16 mouse cellular contexts compared by ENCODE assay signal in genomic region chr10:99274640-99275039, GRCm38 (mm10). TPM values are rescaled to one million over a fixed set of nuclear protein-coding genes. Genes with fewer than 3 reads are reported as not detected.
DNase-seq lines count a peak whose midpoint lies in the region; ATAC-seq and TF ChIP-seq lines count a peak whose summit lies in the region.
"Had no signal": no experiment of that assay in that cellular context is flagged by ENCODE, and none has a peak within 500 bp of the region (broad histone marks: within the 10 kb centered on the region; RNA-seq: fewer than 3 reads in every experiment).

No protein-coding gene starts in this region.

- H3K36me3 ChIP-seq in stomach, embryonic 16.5 days (ENCODE audit: control insufficient read depth, insufficient read depth, low read length): no peaks in the 10 kb centered on the region
- no peaks in the 10 kb centered on the region for H3K36me3 ChIP-seq in stomach, postnatal 0 days (ENCODE audit: control insufficient read depth, insufficient read depth, low read length)
- no peaks in the 10 kb centered on the region for H3K36me3 ChIP-seq in heart, postnatal 0 days (replicated peaks; ENCODE audit: control insufficient read depth, insufficient read depth, low read length)
- no peaks in the 10 kb centered on the region for H3K36me3 ChIP-seq in forebrain, postnatal 0 days (ENCODE audit: insufficient read depth)
- H3K36me3 ChIP-seq: limb, embryonic 12.5 days; liver, embryonic 15.5 days; midbrain, embryonic 10.5 days had no signal

- H3K27ac ChIP-seq in stomach, embryonic 16.5 days (ENCODE audit: low read length): no peak overlapping the region
- no peak overlapping the region for H3K27ac ChIP-seq in stomach, postnatal 0 days (replicated peaks)
- H3K27ac ChIP-seq in heart, postnatal 0 days (ENCODE audit: low read depth): peak overlapping the region; percentile 46
- no peak overlapping the region for H3K27ac ChIP-seq in forebrain, postnatal 0 days (ENCODE audit: low read depth, low read length)
- H3K27ac ChIP-seq: limb, embryonic 12.5 days; liver, embryonic 15.5 days; midbrain, embryonic 10.5 days had no signal

- H3K4me3 ChIP-seq in stomach, embryonic 16.5 days (replicated peaks; ENCODE audit: low read length): no peak overlapping the region
- no peak overlapping the region for H3K4me3 ChIP-seq in stomach, postnatal 0 days (ENCODE audit: low read depth, low read length)
- no peak overlapping the region for H3K4me3 ChIP-seq in heart, postnatal 0 days (ENCODE audit: low read depth, low read length)
- no peak overlapping the region for H3K4me3 ChIP-seq in forebrain, postnatal 0 days (ENCODE audit: low read depth, low read length)
- H3K4me3 ChIP-seq: limb, embryonic 12.5 days; liver, embryonic 15.5 days; midbrain, embryonic 10.5 days; myocyte had no signal

- no peaks in the 10 kb centered on the region; the same call in 1 of the 2 replicates for H3K4me1 ChIP-seq in stomach, embryonic 16.5 days (ENCODE audit: control insufficient read depth, insufficient read depth, low read length)
- no peaks in the 10 kb centered on the region for H3K4me1 ChIP-seq in stomach, postnatal 0 days (replicated peaks; ENCODE audit: control insufficient read depth, insufficient read depth)
- H3K4me1 ChIP-seq in heart, postnatal 0 days (ENCODE audit: control insufficient read depth, insufficient read depth): 0 out of 2 replicates have a peak, but pooled peaks cover 7% of the 10 kb centered on the region
- H3K4me1 ChIP-seq in forebrain, postnatal 0 days (ENCODE audit: insufficient read depth): no peaks in the 10 kb centered on the region

- H3K9me3 ChIP-seq in stomach, embryonic 16.5 days (replicated peaks; ENCODE audit: control insufficient read depth, low read length): no peaks in the 10 kb centered on the region
- no peaks in the 10 kb centered on the region for H3K9me3 ChIP-seq in stomach, postnatal 0 days (ENCODE audit: control insufficient read depth, low read length)
- H3K9me3 ChIP-seq in heart, postnatal 0 days (replicated peaks; ENCODE audit: control insufficient read depth, low read length): no peaks in the 10 kb centered on the region
- no peaks in the 10 kb centered on the region for H3K9me3 ChIP-seq in forebrain, postnatal 0 days (ENCODE audit: low read length)
- H3K9me3 ChIP-seq: limb, embryonic 12.5 days; liver, embryonic 15.5 days; midbrain, embryonic 10.5 days had no signal

- WGBS in stomach, embryonic 16.5 days: 79% methylated on average over 12 of the region's 12 CpGs
- WGBS in stomach, postnatal 0 days: 74% methylated on average over 12 of the region's 12 CpGs
- 31% methylated on average over 12 of the region's 12 CpGs for WGBS in heart, postnatal 0 days
- WGBS in forebrain, postnatal 0 days: 92% methylated on average over 12 of the region's 12 CpGs

- no peaks in the 10 kb centered on the region for H3K27me3 ChIP-seq in stomach, embryonic 16.5 days (ENCODE audit: control insufficient read depth, insufficient read depth, low read length)
- no peaks in the 10 kb centered on the region for H3K27me3 ChIP-seq in stomach, postnatal 0 days (ENCODE audit: control insufficient read depth, insufficient read depth, low read length)
- no peaks in the 10 kb centered on the region for H3K27me3 ChIP-seq in heart, postnatal 0 days (ENCODE audit: control insufficient read depth, insufficient read depth, low read length)
- no peaks in the 10 kb centered on the region for H3K27me3 ChIP-seq in forebrain, postnatal 0 days (ENCODE audit: insufficient read depth, low read length)
- H3K27me3 ChIP-seq: limb, embryonic 12.5 days; liver, embryonic 15.5 days had no signal

- no peak overlapping the region for H3K9ac ChIP-seq in stomach, embryonic 16.5 days (ENCODE audit: low read length)
- no peak overlapping the region for H3K9ac ChIP-seq in stomach, postnatal 0 days (ENCODE audit: low read length)
- H3K9ac ChIP-seq in heart, postnatal 0 days (replicated peaks; ENCODE audit: low read depth, low read length): no peak overlapping the region
- no peak overlapping the region for H3K9ac ChIP-seq in forebrain, postnatal 0 days
- H3K9ac ChIP-seq: limb, embryonic 12.5 days; liver, embryonic 15.5 days had no signal

- ATAC-seq in stomach, embryonic 16.5 days (ENCODE audit: insufficient read depth, low FRiP score): 0 out of 2 replicates have a peak, but pooled peaks have one; percentile 25
- ATAC-seq in stomach, postnatal 0 days (ENCODE audit: low FRiP score, low TSS enrichment): no peak
- peak; percentile 66 for ATAC-seq in heart, postnatal 0 days (ENCODE audit: insufficient read depth, low read depth)
- no peak for ATAC-seq in forebrain, postnatal 0 days
- ATAC-seq: activated CD4-positive, CD25-positive, alpha-beta regulatory T cell, adult 4 months; CD4-positive, CD25-positive, alpha-beta regulatory T cell, adult 4 months; hindbrain, embryonic 16.5 days had no signal

- no peak overlapping the region for H3K4me2 ChIP-seq in stomach, embryonic 16.5 days (ENCODE audit: low read depth, low read length)
- H3K4me2 ChIP-seq in stomach, postnatal 0 days (replicated peaks; ENCODE audit: low read depth): no peak overlapping the region
- no peak overlapping the region; the same call in 1 of the 2 replicates for H3K4me2 ChIP-seq in heart, postnatal 0 days (ENCODE audit: low read depth, low read length)
- no peak overlapping the region for H3K4me2 ChIP-seq in forebrain, postnatal 0 days (ENCODE audit: low read depth)
- H3K4me2 ChIP-seq: limb, embryonic 12.5 days; liver, embryonic 15.5 days had no signal

- DNase-seq in kidney, adult 18-20 months: peak; percentile 22
- DNase-seq in kidney, postnatal 14 days: no peak
- DNase-seq in stomach, postnatal 0 days (ENCODE audit: low spot score): no peak
- DNase-seq in heart, postnatal 0 days (ENCODE audit: low spot score): no peak
- no peak for DNase-seq in thymus, postnatal 36 days
- DNase-seq in forebrain, postnatal 0 days: no peak
- DNase-seq: right cerebral cortex, postnatal 14 days; thymus, adult 2 months had no signal

- no peak for TF ChIP-seq CTCF in stomach, postnatal 0 days (IDR thresholded peaks at IDR 0.05; ENCODE audit: low read depth)
- no peak for TF ChIP-seq CTCF in heart, postnatal 0 days (IDR thresholded peaks at IDR 0.05; ENCODE audit: low read depth)
- TF ChIP-seq CTCF in forebrain, postnatal 0 days (IDR thresholded peaks at IDR 0.05; ENCODE audit: low read depth): no peak

- TF ChIP-seq EP300 in stomach, postnatal 0 days (optimal IDR thresholded peaks at IDR 0.05): no peak
- no peak for TF ChIP-seq EP300 in heart, postnatal 0 days (IDR thresholded peaks at IDR 0.05; ENCODE audit: low read depth)

RNA-seq across cellular contexts. Expression of gene Dusp6, which starts 11.6 kb away (rescaled TPM):
- polyA plus RNA-seq in stomach, embryonic 16.5 days (2015; fragmentation: Nextera tagmentation; extraction: Ambion mirVana): 39.7 and 40.8 TPM in 2 replicates
- 17.4 and 18.7 TPM in 2 replicates for polyA plus RNA-seq in stomach, postnatal 0 days (2015; fragmentation: Nextera tagmentation; extraction: Ambion mirVana)
- 59.8 and 73.6 TPM in 2 replicates for total RNA-seq in heart, postnatal 0 days (2014; rRNA removed; ENCODE audit: low replicate concordance)
- polyA plus RNA-seq in heart, postnatal 0 days (2015; fragmentation: Nextera tagmentation; extraction: Ambion mirVana): 23.2 and 25.8 TPM in 2 replicates
- total RNA-seq in forebrain, postnatal 0 days (2014; rRNA removed): 57.5 and 58.3 TPM in 2 replicates
- 38.7 and 43.7 TPM in 2 replicates for polyA plus RNA-seq in forebrain, postnatal 0 days (2015; fragmentation: Nextera tagmentation; extraction: Ambion mirVana)

Comparison
In these comparisons a context has a peak if more than half of its experiments do, and no peak if none do; other contexts are left out.
1. ATAC-seq: peak in stomach, embryonic 16.5 days (single experiment) and heart, postnatal 0 days (single experiment); none in stomach, postnatal 0 days (single experiment) and forebrain, postnatal 0 days (single experiment).